Mouse (Mus musculus) layer of hippocampus, postnatal 10 days (tissue): Measurements from ENCODE around the gene Clba1. TPM values are rescaled to one million over a fixed set of nuclear protein-coding genes. Genes with fewer than 3 reads are reported as not detected.
A peak's percentile ranks its signal among the peaks of the same experiment; 100 is the strongest.

Experiments used
- DNase-seq, 2 experiments: peaks; one replicate each; pipeline ENCODE4 v3.0.0; 2021; ENCODE audit warnings: low spot score in 2 of 2
- total RNA-seq, 2 experiments: library from RNA; stranded (reverse); gene quantifications; 2 replicates each; pipeline ENCODE4 v1.2.3; 2021

Clba1 gene
- total RNA-seq, 2 experiments from 2014 or later = 12.3 to 15.5 TPM

DNA sequence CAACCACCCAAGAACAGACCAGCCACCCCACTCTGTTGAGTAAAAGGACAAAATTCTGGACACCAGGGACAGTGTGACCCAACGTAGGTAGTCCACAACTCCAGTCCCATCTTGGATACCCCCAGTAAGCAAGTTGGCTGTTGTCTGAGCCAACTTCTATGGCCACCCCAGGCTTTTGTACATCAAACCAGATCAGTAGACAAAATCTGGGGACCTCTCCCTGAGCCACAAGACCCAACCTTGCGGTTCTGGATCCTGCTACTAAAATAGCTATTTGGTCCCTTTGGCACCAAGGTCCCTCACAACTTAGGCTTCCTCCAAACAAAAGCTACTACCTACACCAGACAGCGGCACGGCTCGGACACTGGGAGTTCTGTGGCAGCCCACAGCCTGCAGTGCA, 13.7 kb upstream of the Clba1 start:
- no peak for DNase-seq

DNA sequence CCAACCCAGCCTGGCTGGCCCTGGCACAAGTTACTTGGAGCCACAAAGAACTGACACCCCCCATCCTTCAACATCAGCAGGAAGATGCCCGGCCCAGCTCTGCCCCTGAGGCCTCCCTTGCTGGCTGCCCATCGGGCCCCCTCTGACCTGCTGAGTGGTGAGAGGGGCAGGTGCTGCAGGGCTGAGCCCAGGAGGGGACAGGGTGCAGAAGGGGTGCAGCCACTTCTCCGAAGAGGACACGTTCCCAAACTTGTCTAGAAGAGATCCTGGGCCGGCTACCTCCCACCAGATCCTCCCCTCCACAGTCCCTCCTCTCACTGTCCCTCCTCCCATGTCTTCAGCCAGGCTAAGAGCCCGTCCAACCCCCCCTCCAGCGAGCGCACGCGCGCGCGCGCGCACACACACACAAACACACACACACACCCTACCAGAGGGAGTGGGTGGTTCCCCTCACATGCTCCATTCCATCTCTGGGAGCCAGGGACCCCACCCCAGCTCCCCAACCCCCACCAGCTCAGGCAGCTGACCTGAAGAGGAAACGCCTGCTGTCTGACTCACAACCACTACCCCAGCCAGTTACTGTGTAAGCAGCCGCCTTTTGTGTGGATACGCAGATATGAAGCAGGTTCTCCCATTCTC, 13.2 kb upstream of the Clba1 start:
- DNase-seq = no peak

DNA sequence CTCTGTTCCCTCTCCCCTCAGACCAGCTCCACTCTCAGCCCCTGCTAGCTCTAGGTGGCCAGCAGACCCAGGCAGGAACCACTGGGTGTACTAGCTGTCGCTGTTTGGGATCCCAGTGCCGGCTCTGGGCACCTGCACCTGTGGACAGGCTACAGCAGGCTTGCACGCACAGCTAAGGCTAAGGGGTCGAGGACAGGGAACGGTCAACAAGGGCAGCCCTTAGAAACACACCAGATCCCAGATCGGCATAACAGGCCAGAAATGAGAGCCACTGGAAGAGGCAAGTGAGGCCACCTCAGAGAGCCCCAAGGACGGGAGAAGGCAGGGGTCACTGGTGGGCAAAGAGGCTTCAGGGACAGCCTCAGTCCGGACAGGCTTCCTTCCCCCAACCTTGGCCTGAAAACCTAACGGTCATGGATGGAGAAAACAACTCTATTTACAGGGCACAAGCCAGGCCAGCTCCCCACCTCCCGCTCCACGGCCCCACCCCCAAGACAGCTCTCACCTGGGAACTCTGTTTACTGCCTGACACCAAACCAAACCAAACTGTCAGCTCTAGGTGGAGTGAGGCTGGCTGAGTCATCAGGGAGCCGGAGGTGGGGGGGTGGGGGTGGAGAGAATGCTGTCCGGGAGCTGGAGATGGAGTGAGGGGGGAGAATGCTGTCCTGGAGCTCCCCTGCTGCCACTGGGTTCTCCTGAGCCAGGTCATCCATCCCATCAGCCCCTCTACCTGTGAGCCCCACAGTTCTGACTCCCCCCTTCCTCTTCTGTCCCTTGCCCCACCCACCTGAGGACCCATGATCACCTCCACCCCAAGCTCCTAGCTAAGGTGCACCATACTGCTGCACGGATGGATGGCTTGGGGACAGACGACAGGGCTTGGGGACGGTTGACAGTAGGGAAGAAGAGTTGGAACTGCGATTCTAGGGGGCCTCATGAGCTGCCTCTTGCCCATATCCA, 11.9 kb upstream of the Clba1 start:
- DNase-seq = no peak

DNA sequence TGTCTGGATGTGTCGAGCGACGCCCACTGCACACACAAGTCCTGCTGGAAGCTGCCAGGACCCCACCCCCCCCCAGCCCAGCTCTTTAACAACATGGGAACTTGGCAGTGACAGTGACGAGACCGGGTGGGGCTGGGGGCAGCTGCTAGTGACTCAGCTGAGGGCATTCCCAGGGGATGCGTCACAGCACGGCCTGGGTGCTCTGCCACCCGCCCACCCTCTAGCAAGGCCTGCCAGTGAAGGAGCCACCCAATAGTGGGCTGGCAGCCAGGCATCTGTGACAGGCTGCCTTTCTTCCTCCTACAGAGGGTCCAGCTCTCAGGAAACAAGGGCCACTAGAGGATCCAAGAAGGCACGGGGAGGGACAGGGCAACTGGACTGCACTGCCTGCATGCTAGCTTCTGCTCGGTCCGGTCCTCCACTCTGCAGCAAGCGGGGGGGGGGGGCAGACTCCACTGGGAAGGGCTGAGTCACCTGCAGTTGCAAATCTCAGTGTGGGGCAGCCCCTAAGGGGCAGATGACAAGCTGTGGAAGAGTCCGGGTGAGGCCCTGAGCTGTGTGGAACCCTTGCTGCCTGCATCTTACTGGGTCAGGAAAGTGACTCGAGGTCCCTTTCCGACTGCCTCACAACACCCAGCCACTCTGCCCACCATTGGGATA, 10.9 kb upstream of the Clba1 start:
- DNase-seq = peak; percentile 67 to 71

DNA sequence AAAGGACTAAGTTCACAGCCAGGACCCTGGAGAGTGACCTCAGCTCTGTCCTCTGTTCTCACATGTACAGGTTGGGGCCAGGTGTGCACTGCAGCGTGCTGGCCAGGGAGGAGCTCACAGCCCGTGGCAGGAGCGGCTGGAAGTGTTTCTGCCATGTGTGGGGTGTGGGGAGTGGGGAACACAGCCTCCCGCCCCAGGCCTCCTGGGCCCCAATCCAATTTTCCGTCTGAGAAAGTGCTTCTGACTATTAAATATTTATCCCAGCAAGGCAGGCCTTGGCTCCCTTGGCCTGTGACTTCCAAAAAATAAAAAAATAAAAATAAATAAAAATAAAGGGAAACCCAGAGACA, 10.4 kb upstream of the Clba1 start:
- DNase-seq = no peak

DNA sequence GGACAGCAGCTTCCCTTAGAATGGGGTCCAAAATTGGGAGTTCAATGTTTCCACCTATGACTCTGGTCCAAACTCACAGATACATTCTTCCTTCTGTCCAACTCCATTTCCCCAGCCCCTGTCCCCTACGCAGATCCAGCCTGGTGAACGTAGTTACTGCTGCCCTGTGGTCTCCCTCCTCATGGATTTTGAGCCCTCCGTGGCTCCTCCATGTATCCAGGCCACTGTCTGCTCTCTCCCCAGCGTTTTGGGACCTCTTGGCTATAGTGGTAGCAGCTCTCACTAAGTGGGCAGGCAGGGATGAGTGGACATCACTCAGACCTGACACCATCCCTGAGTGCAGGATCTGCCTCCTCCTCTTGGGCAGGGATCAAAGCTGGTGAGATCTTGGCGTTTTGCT, 10.0 kb upstream of the Clba1 start:
- no peak for DNase-seq

DNA sequence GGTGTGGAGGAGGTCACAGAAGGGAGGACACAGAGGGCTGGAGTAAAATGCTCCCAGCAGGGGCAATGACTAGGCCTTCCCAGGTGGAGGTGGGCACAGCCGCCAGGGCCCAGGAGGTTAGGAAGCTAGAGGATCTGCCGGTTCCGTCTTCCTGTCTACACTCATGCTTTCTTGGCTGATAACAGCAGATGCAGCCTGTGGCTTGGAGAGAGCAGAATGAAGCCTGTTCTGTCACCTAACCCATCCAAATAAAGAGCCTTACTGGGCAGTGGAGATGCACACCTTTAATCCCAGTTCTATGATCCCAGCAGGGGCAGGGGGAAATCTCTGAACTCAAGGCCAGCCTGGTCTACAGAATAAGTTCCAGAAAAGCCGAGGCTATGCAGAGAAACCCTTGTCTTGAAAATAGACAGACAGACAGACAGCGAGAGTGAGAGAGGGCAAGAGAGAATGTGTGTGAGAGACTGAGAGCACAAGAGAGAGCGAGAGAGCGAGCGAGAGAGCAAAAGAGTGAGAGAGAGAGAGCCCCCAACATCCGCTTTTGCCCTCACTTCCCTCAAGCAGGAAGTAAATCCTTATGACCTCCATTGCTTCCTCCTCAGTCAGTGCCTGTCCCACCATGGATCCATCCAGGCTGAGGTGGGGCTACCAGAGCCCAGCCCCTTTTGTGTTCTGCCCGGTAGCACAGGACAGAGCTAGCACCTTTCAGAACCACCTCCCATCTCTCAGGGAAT, 9.3 kb upstream of the Clba1 start:
- DNase-seq = no peak

DNA sequence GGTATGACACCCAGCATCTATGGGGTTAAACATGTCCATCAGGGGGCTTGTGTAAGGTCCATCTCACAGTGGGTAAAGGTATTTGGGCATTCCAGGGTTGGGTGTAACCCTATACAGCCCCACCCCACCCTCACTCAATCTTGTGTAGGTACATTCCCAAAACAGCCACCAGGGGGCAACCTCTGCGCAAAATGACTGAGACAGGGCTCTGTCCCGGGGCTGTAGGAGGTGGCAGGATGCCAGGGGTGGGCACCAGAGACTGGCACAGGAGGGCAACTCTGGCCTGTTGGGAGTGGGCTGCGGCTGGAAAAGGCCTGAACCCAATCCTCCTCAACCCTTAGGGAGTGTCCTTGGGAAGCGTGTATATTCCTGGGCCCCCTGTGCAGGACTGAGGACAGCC, 8.3 kb upstream of the Clba1 start:
- DNase-seq = peak; percentile 77 to 81

DNA sequence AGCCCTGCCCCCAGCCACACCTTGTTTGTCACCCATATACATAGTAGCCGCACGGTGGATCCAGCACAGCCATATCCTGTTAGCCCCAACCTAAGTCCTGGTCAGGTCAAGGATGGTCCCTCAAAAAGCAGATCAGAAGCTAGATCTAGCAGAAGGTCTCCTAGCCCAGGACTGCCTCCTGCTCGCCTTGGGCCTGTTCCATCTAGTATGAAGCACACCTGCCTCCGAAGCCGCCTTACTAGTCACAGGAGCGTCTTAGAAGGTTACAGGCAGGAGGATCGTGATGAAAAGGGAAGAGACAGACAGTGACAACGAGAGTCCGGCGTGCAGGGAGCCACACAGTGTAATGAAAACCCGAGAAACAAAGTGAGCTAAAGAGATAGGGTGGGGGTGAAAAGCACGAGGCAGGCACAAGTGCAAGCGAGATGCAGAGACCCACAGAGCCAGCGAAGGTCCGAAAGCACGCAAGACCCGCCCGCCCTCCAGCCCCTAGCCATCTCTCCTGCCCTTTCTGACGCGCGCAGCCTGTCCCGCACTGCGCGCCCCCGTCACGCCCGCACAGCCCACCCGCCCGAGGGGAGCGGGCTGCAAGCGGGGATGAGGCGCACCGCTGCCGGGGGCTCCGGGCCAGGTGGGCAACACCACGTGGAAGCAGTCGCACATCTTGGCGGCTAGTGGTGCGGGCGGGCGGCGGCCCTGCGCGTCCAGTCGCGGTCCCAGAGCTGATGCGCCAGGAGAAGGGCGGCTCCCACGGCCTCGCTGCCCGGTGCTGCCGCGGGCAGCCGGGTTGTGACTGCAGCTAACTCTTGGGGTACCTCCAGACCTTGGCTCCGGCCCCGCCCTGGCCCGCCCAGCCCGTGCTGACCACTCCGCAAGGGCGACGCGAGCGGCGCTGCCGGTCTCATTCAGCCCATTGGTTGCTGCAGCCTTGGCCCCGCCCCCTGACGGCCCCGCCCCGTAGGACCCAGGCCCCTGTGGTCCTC, 6.6 kb upstream of the Clba1 start, which contains the start of gene Ahnak2:
Gene Ahnak2 (minus strand): TSS at position 794 of the 983 bp plus-strand sequence.
- DNase-seq = no peak

DNA sequence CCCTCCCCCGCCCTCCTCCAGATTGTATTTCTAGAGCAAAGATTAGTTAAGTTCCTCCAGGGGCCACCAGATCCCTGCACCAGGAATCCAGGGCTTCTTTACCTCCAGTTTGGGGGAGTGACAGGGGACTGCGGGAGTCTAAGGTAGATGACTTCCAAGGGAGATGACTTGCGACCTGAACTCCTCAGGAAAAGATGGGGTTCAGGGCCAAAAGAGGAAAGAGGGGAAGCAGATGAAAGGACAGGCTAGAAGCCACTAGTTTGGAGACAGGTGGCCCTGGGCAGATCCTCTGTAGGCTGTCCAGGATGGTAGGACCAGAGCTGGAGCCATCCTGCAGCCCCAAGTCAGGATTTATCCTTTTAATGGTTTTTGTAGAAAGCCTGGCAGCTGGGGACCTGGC, 5.8 kb upstream of the Clba1 start:
- no peak for DNase-seq

DNA sequence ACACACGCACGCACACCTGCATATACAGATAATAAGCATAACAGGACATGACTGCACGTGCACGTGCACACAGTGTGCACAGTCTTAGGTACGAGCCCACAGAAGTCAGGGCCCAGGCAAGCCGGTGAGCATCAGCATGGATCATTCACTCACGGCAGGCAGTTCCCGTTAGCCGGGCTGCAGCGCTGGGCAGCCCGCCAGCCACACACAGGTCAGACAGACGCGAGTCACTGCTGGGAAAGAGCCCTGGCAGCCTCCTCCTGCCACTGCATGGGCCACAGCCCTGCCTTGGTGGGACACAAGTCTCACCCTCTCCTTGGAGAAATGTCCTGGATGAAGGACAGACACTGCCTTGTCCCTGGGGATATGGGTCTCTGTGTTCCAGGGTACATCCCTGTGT, 4.7 kb upstream of the Clba1 start:
- DNase-seq = no peak

DNA sequence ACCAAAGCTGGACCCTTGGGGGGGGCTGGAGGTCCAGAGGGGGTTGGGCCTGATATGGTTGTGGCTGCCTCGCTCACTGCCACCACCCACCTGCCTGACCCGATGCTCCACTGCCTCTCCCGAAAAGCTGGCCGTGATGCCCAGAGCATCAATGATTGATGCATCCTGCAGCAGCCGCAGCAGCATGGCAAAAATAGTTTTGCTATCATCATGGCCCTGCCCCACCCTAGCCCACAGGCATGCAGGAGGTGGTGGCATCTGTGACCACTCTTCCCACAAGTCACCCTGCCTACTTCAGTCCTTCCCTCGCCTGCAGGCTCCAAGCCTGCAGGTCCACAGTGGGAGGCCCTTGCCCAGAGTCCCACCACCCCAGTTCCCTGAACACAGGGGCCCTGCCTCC, 2.7 kb upstream of the Clba1 start:
- no peak for DNase-seq

DNA sequence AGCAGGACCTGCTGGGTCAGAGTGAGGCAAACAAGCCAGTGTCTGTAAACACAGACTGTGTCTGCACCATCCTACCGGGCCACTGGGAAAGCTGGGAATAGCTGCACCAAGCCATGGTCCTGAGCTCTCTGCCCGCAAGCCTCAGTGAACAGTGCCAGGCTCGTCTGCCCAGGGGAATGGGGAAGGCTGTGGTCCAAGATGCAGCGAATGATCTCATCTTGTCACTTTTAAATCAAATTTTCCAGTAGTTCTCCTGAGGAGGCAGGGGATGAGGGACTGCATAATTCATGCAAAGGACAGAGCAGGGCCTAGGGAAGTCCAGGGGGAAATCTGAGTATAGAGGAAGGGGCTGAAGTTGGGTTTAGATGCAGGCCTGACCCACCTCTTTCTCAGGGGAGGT, 941 bp upstream of the Clba1 start:
- DNase-seq = no peak

DNA sequence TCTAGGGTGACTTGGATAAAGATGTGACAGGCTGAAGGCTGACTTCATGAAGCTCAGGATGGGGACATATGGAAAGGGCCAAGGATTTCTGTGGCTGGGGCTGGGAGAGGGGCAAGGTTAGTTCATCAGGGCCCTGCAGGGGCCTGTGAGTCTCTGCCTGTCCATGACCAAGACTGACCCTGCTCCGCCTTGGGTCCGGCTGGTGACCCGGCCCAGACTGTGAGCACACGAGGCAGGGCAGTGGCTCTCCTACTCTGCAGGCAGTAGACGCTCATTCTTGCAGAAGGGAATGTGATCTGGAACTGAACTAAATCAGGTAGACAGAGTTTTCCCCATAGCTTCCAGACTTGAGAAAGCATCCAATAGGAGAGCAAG, 538 bp upstream of the Clba1 start:
- no peak for DNase-seq

DNA sequence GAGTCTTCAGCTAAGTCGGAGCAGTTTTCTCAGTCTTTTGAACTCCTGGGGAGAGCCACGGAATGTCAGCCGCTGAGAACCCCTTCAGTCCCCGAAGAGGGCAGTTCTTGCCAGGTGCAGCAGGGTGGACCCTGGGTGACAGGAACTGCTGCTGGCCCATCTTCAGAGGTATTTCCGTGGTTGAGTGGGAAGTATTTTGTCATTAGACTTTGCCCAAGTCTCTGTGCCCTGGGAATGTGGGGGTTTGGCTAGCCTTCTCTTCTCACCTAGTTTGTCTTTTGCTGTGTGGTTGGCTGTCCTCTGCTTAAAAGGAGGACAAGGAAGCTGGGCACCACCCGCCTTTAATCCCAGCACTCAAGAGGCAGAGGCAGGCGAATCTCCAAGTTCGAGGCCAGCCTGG, 904 bp downstream of the Clba1 start:
- DNase-seq = no peak

DNA sequence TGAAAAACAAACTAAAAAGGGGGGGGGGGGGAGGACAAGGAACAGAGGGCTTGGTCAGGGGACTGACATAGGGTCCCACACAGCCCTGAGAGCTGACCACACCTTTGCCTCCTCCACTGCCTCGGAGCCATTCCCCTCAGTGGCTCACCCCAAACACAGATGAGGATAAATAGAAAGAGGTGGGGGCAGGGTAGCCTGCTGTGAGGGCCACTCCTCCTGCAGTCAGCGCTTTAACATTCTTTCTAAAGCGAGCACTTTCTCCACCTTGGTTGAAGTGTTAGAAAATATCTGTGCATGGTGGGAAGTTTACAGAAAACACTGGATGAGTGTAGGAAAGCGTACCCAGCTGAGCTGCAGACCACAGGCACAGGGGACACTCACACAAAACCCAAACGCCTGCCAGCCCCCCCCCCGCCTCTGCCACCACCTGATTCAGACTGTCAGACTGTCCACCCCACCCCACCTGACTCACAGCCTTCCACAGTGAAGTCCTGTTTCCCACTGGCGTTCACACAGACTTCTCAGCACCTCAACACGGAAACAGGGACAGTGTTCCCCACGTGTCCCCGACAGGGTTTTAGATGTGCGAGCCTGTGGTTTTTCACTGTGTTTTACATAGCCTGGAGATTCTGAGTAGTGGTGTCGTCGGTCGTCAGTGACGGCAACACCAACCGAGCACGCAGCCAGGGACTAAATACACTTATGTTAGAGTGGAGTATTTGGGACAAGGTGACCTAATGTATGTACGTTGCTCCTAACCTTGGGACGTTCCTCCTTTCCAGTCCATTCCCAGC, 1.6 kb downstream of the Clba1 start:
- DNase-seq = no peak

DNA sequence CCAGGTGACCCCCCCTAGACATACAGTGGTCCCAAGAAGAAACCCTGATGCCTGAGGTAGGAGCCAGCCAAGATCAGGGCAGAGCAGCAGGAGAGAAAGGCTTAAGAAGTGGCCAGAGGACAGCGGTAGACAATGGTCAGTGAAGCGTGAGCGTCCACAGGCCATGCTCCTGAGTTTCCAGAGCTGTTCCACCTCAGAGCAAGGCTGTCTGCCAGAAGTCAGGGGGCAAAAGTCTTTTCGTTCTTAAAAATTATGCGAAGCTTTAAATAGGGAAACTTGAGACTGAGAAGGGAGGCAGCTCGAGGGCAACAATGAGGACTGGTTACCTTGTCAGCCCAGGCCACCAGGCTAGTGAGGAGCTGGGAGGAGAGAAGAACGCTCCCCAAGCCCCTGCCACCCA, 4.6 kb downstream of the Clba1 start:
- DNase-seq = no peak

DNA sequence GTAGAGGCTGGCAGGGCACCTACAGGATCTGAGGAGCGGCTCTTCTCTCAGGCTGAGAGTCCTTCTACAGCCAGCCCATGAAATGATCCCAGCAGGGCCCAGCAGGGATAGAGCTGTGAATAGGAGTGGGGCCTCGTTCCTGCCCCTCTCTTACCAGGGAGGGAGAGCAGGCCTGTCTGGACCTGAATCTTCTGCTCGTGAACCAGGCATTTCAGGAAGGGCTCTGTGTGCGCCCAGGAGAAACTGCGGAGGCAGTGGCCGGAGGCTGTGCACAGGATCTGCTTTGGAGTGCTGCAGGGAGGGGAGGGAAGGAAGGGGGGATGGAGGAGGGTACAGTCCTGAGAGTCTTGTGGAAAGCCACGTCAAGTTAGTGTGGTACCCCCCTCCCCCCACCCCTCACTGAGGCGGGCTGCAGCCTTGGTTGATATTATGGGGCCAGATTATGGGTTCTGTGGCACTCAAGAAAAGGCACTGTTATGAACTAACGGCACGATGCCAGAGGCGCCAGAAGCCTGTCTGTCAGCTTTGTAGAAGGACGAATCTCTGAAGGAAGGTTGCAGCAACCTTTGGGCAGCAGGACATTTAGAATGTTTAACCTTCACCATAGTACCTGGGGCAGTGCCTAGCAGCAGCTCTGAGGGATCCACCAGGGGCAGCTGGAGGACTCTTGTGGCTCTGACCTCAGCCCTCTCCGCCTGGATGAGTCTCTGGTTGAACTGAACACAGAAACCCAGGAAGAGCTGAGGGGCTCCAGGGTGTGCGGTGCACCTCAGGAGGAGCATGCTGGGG, 6.1 kb downstream of the Clba1 start:
- no peak for DNase-seq

DNA sequence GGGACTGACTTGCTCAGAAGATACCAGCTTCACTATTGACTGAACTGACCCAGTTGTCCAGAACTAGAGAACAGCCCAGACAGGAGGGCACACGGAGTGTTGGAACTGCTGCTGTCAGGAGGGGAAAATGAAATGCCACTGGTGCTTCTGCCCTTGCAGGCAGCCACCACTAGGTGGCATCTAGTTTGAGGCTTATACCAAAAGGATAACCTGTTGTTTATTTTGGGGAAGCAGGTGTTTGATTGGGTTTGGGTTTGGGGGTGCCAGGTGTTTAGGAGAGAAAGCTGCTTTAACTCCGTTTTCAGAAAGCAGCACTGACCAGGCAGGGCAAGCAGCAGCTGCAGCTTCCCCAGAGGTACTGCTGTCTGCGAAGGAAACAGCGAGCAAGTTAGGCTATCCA, 7.6 kb downstream of the Clba1 start:
- DNase-seq = peak; percentile 66 to 70
